Mouse (Mus musculus): ENCODE measurements around the gene Fbxl8. TPM values are rescaled to one million over a fixed set of nuclear protein-coding genes. Genes with fewer than 3 reads are reported as not detected.
"Not testable (repeated sequence)": the region's sequence is repeated elsewhere in the genome, so short reads cannot be mapped to it uniquely, and the experiment has no call there.

Gene Fbxl8
- 1 to 10 TPM in 2 of 4 experiments, under 1 TPM in 2; 0.50 to 1.6 (median 1.1) TPM for total RNA-seq (2022)

DNA sequence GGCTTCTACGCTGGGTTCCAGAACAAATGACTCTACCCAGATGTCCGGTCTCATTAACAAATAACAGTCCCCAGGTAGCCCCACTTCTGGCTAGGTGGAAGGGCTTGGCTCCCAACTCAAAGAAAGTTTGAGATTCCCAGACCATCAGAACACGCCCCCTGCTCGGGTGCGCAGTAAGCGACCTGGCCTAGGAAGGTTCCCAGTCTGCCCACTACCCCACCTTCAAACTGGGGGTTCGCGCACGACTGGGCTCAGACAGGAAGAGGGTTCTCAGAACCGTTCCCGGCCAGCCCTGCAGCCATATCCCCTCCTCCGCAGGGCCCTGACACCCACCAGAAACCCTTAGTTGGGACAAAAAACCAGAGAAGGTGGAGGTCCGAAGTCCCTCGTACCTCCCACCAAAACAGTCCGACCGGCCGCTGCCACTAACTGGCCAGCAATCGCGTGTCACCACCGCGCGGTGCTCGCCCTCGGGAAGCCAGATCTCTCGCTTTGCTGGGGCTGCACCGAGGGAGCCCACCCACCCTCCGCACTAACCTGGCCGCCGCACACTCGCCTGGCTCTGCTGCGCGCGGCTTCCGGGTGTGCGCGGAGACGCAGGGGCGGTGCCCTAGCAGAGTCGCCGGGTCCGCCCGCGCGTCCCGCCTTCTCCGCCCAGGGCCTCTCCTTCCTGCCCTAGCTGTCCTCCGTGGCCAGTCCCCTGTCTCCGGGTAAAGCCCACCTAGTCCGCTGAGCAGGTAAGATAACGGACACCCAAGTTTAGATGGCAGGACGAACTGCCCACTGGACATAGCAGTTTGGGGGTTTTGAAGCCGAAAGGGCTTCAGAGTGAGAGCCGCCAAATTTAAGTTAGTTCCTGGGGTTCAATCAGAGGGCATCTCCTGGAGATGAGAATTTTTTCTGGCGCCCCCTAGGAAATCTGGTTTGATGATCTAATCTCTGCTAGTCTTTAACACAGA, at the start of gene Fbxl8, which contains the start of gene Tradd:
Fbxl8 (plus strand) TSS at position 625 of the 959 bp plus-strand sequence.
Tradd (minus strand) TSS at position 586 of the 959 bp plus-strand sequence.
- DNase-seq (ENCODE audit: low spot score in 2 of 2): no peak

DNA sequence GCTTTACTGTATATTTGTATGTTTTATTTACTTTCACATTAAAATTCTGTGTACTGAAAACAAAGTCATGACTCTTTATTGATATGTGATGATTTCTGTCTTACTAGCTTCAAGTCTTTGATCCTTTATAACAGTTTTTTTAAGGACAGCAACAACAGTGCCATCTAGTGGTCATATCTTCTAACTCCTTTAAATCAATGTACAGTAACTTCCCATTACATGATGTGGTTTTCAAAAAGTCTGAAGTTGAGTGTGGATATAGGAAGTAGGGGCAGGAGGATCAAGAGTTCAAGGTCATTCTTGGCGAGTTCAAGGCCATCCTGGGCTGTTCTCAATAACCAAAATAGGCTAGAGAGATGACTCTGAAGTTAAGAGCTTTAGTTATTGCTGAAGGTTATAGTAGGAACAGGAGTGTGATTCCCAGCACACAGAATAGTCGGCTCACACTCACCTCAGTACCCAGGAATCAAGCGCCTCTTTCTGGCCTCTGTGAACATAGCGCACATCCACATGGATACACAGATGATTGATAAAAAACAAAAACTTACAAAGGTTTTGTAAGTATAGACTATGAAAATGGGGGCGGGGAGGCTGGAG, 46.4 kb upstream of the Fbxl8 start:
- no peak for DNase-seq (ENCODE audit: low spot score in 2 of 2)

DNA sequence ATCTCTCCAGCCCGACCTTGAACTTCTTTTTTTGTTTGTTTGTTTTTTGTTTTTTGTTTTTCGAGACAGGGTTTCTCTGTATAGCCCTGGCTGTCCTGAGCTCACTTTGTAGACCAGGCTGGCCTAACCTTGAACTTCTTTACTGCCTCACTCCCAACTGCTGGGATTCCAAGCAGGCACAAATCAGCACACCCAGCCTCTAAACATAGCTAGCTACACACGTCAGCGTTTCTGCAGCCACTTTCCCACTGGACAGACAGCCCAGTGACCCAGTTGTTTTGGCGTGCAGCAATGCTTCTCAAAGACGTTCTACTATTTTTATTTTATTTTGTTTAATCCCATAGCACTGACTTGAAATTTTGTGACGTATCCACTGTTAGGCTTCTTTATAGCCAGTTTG, 40.6 kb upstream of the Fbxl8 start:
- DNase-seq (ENCODE audit: low spot score in 2 of 2): no peak

DNA sequence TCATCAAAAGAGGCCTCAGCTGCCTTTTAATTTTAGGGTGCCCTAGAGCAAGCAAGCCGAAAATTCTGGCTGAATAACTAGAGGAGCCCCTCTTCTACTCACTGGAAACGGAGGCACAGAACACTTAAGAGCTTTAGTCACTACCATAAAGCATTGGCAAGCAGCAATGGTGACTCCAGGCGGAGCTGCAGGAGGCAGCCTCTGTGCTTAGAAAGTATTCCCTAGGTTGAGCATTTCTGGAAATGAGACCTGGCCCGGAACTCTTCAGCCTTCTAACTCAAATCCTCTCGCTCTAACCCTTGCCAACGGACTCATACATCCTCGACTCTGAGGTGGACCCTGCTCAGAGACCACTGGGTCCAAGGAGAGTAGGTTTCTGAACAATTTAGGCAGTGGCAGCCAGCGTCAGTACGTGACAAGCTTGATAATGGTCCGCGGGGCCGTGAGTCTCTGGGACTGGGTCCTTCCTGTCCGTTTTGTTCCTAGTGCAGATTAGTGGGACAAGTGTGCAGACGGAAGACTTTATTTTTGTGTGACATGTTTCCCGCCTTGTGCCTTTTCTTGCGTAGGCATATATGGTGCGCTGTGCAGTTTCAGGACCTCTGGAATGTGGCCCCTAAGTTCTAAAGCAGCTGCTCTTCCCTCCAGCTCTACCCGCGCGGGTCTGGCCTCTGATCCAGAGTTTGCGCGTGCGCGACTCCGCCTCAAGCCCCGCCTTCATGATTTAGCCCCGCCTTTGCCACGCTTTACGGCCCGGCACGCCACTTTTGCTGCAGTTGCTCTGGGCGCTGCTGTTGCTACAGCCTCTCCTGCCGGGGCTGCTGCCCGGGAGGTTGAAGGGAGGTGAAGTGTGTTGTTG, 39.8 kb upstream of the Fbxl8 start, which contains the start of gene D230025D16Rik:
D230025D16Rik (plus strand) TSS at position 733 of the 859 bp plus-strand sequence.
- DNase-seq (ENCODE audit: low spot score in 2 of 2): peak; percentile 85 to 94

DNA sequence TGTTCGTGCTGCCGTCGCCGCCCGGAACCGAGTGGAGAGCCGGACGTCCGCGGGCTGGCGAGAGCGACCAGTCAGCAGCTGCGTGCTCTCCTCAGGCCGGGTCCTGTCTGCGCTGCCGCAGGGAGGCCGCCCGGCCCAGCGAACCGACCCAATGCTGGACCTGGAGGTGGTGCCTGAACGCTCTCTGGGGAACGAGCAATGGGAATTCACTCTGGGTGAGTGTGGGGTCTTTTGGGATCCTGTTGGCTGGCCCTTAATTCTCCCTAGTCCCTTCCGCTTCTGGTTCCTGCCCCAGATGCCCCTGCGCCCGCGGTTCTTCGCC, 39.2 kb upstream of the Fbxl8 start:
- DNase-seq (ENCODE audit: low spot score in 2 of 2): no peak

DNA sequence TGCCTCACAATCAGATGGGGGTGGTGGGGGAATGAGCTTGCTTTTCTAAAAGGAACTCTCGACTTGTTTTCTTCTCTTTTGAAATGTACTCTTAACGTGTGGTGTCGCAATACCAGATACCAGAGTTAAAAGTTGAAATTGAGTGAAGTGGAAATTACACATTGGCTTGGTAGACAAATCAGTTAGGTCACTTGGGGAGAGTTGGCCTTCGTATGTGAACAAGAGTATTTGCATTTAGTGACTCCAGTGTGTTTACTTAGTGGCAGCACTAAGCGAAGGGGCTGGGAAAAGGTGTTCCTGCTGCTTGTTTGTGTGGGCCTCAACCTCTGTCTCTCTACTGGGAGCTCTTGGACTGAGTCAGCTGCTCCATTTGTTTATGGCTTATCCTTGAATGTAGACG, 38.5 kb upstream of the Fbxl8 start:
- no peak for DNase-seq (ENCODE audit: low spot score in 2 of 2)

DNA sequence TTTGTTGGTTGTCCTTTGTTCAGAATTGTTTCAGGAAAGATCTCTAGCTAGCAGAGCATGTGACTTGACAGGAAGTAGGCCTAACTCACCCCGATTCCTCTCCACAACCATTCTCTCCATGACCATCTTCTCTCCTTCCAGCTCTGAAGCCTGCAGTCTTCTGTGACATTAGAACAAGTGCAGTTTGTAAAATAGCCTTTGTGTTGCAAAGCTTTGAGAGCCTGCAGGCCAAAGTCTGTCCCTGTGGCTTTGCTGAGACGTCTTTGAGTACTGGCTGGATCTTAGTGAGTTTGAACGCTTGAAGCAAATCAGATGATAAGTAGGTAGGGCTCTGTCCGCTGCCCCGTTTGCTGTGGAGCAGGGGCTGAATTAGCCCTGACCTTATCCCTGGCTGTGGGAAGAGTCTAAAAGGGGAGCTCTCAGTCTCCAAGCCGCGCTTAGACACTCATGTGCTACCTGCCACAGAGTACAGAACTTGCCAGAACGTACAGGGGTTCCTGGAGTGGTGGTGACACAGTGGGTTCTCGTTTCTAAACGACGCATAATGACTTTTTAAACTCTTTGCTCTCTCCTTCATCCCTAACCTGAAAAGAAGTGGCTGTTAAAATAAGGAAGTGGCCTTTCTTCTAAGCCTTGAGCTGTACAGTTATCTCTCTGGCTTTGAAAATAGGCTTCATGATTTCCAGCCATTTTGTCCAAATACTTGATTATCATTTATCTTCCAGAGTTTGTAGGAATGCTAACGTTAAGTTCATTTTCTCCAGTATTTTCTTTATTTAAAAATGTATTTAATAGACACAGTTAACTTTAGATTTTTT, 32.7 kb upstream of the Fbxl8 start:
- DNase-seq (ENCODE audit: low spot score in 2 of 2): no peak

DNA sequence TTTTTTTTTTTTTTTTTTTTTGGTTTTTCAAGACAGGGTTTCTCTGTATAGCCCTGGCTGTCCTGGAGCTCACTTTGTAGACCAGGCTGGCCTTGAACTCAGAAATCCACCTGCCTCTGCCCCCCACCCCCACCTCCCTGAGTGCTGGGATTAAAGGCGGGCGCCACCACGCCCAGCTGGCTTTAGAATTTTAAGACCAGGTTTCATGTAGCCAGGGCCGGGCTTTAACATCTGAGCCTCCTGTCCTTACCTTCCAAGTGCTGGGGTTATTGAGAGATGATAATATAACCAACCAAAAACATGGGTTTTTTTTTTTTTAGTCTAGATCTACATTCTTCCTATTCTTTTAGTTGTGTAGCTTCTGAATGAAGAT, 32.1 kb upstream of the Fbxl8 start:
- not testable (repeated sequence) for DNase-seq (ENCODE audit: low spot score in 2 of 2)

DNA sequence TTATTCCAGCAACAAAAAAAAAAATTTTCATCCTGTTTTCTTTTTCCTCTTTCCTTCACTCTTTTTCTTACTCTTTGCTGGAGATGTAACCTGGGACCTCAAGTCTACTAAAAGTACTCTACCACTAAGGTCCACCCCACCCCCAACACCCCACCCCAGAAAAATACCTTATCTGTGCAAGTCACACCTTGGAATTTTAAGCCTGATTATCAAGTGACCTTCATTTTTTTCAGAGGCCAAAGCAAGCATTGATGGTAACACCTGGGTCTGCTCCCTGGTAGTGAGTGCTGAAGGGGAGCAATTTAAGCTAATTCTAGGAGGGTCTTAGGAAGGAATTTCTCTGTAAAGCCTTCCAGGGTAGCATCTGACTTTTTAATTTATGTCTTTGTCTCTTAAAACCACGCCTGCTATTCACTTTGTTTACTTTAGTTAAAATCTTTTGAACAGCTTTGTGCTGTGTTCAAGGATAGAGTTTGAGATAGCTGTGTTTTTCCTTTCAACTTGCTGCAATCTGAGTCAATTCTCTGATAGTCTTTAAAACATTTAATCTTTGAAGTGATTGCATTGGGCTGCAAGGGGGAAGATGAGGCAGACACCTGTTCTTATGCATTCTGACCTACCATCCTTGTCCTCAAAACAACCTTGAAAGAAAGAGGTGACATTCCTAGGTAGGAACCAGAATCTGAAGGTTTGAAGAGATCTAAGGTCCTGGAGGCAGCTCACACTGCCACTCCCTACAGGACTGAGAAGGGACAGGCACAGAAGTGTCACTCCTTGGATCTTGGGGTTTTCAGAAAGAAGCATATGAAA, 31.1 kb upstream of the Fbxl8 start:
- DNase-seq (ENCODE audit: low spot score in 2 of 2): no peak

DNA sequence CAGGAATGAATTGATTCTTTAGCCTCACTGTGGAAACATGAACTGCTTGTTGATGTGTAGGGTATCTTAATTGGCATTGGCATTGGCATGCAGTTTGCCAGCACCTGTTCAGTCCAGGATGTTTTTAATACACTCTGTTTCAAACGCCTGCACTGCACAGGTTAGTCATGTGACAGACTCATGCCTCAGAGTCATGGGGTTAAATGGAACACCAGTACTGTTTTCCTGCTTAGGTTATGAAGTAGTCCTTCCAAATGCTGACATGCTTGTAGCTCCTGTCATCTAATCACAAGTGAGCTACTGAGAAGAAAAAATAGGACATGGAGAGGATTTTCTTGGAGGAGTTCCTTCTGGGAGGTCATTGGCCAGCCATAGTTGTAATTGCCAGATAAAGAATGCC, 29.2 kb upstream of the Fbxl8 start:
- DNase-seq (ENCODE audit: low spot score in 2 of 2): no peak

DNA sequence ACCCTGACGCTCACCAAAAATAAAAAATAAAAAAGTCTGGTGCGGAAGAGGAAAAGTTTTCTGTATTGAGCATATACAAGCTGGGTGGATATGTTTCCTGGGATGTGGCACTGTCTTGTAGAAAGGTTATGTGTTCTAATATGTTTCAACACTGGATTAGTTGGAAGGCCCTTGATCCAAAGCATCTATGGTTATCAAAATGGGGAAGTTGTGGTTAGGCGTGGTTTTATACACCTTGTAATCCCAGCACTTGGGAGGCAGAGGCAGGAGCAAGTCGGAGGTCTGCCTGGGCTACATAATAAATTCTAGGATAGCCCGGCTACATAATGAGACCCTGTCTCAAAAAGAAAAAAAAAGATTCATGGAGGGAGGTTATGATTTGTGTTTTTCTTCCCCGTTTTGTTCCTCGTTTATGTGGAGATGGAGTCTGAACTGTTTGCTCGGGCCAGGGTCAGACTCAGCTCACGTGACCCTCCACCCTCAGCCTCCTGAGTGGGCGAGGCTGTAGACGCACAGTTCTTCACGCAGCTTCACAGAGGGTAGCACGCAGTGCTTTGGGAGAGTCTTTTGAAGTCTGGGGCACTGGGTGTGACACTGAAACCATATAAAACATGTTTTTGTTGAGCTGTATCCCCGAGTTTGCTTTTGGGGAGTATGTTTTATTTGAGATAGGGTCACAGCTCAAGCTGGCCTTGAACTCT, 26.9 kb upstream of the Fbxl8 start:
- no peak for DNase-seq (ENCODE audit: low spot score in 2 of 2)

DNA sequence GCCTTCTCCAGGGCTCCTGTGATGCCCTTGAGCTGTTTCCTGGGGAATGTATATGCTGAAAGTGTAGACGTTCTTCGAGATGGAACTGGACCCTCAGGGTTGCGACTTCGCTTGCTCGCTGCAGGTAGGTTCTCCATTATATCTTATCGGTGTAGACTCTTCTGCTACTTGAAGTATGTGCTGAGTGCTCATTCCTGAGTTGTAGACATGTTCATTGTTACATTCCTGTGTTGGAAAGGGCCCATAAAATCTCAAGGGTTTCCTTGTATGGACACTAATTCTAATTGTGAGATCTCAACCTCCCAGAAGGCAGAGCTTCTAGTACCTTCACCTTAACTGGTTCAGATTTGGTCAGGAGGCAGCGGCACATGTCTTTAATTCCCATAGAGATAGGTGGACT, 23.4 kb upstream of the Fbxl8 start:
- no peak for DNase-seq (ENCODE audit: low spot score in 2 of 2)

DNA sequence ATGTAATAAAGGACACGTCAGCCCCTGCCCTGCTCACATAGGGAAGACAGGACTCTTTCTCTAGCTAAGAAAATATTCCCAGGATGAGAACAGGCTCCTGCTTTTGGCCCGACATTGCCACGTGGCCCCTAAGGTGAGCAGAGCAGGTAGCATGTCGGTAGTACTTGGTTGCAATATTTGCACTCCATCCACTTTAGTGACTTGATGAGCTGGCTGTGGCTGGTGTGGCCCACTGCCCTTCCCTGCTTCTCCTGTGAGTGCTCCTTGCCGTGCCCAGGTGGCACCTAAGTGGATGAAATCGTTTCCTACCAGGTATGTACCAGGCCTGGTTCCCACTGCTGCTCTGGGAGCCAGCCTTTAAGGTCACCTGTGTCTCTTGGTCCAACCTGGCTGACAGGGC, 12.5 kb upstream of the Fbxl8 start:
- no peak for DNase-seq (ENCODE audit: low spot score in 2 of 2)

DNA sequence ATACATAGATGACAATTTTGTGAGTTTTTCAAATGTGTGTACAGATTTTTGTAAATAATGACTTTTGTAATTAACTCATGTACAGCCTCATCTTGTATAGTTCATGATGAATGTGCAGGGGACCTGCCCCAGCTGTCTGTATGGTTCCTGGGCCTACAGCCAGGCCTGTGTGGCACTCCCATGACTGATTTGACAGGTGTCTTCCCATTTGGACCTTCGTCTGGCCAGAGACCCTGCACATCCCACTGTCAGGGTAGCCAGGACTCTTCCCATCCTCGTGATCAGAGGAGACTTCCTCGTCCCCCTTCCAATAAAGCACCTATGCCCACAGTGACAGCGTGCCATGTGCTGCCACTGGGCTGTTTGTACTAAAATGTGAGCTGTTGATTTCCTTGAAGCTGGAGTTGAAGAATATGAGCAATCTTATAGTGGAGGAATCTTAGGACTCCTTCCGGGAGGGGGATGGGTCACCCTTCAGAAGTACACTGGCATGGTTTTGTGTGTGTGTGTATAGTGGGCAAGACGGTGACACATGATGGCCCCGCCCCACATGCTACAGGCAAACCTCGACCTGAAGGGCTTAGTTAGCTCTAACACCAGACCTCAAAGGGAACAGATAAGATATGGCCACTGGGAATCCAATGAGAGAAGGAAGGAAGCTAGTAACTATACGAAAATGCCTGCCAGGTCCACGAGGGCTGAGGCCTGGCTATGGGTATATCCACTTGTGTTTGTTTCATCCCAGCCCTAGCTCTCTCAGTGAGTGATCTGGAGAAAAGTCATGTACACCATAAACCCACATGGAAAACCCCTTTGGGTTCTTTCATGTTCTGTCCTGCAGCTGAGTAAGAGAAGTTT, 11.5 kb upstream of the Fbxl8 start:
- no peak for DNase-seq (ENCODE audit: low spot score in 2 of 2)

DNA sequence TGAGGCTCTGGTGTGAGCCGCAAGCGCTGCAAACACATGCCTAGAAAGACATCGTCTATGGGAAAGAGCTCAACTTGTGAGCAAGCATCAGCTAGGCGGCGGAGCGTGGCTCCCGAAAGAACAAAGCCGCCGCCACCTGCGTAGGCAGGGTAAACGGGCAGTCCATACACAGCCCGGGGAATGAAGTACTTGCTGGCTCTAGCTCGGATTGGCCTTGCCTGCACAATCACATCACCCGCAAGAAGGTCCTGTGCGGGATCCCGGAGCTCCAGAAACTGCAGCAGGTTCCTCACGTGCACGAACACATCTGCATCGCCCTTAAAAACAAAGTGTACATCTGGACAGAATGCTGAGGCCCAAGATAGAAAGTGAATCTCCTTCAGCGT, 10.7 kb upstream of the Fbxl8 start:
- DNase-seq (ENCODE audit: low spot score in 2 of 2): no peak

DNA sequence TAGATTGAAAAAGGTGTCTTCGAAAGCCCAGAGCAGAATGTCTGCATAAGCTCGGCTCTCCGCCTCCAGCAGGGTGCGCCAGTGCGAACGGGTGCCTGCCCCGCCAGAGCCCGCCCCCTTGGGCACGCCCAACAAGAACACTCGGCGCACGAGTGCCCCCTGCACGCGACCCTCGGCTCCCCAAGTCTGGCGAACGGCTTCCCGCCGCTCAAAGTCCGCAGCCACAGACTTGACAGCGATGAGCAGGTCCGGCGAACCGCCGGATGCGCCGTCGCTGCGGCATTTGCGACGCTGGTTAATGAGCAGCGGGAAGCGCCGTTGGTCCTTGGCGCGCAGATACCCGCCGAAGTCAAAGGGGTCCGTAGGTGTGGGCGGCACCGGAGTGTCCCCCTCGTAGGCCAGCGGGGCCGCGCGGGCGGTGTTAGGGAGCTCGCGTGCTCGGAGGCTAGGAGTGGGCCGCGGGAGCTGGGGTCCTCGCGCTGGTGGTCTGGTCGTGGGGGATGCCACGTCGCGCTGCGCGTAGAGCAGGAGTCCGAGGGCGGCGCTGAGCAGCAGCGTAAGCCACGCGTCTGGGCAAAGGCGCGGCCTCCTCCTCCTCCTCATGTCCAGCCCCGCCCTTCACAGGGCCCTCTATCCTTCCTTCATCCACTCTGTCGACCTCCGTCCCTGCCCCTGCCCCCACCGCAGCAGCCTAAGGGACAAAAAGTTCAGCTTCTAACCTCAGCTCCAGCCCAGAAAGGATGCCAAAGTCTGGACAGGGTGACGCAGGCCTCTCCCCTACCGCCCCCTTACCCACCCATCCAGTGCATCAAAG, 10.1 kb upstream of the Fbxl8 start:
- peak; percentile 74 to 82 for DNase-seq (ENCODE audit: low spot score in 2 of 2)

DNA sequence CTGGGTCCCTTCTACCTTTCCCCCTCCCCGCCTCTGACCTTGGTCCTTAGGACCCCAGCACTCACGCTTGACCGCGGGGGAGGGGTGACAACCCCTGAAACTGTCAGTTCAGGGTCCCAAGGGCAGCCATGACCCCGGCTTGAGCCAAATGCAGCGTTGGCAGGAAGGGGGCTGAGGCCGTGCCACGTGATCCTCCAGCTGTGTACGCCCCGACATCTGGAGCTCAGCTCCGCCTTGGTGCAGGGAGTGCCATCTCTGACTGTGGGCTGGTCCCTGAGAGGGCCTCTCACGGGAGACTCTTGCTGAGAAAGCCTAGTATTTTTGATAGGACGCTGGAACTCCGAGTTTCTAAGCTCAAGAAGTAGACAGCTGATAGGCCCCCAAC, 9.5 kb upstream of the Fbxl8 start, which contains the start of gene B3gnt9:
B3gnt9 (minus strand) TSS at position 188 of the 385 bp plus-strand sequence.
- DNase-seq (ENCODE audit: low spot score in 2 of 2): no peak

Measured in left cerebral cortex, adult 8-10 months (tissue).